Mouse (Mus musculus) cortical plate, adult 2 months (tissue): ENCODE measurements around the gene Hoxa9. TPM values are rescaled to one million over a fixed set of nuclear protein-coding genes. Genes with fewer than 3 reads are reported as not detected.

Experiments used
- H3K27ac ChIP-seq: fragments of 200-500 bp; 2 replicates; pipeline ENCODE4 v1.5.1; 2012; ENCODE audit warnings: low read length, control low read depth, inconsistent platforms; ENCODE audit not compliant: insufficient read depth
- H3K4me1 ChIP-seq: fragments of 200-500 bp; 2 replicates; pipeline ENCODE4 v1.6.1; 2011; ENCODE audit warnings: low read length; ENCODE audit not compliant: control insufficient read depth, insufficient read depth
- H3K4me3 ChIP-seq: fragments of 200-500 bp; 2 replicates; pipeline ENCODE4 v1.5.1; 2011; ENCODE audit warnings: mild to moderate bottlenecking, low read length, control low read depth; ENCODE audit not compliant: insufficient read depth
- CTCF ChIP-seq: fragments of 200-500 bp; IDR thresholded peaks from 2 replicates; pipeline ENCODE4 v1.5.1; 2011; ENCODE audit warnings: mild to moderate bottlenecking, control low read depth, low read length; ENCODE audit not compliant: insufficient read depth; ENCODE audit errors: extremely low read depth
- POLR2A ChIP-seq: fragments of 200-500 bp; IDR thresholded peaks from 2 replicates; pipeline ENCODE4 v1.6.1; 2011; ENCODE audit warnings: mild to moderate bottlenecking, low read length, control low read depth; ENCODE audit not compliant: insufficient read depth; ENCODE audit errors: extremely low read depth
- polyA plus RNA-seq: library from polyadenylated mRNA; depleted of rRNA; stranded (reverse); fragments of >200 nt; gene quantifications from 2 replicates; pipeline ENCODE4 v1.2.3, GENCODE M21; 2012

Hoxa9 gene
- polyA plus RNA-seq, 1 experiment = not detected

DNA sequence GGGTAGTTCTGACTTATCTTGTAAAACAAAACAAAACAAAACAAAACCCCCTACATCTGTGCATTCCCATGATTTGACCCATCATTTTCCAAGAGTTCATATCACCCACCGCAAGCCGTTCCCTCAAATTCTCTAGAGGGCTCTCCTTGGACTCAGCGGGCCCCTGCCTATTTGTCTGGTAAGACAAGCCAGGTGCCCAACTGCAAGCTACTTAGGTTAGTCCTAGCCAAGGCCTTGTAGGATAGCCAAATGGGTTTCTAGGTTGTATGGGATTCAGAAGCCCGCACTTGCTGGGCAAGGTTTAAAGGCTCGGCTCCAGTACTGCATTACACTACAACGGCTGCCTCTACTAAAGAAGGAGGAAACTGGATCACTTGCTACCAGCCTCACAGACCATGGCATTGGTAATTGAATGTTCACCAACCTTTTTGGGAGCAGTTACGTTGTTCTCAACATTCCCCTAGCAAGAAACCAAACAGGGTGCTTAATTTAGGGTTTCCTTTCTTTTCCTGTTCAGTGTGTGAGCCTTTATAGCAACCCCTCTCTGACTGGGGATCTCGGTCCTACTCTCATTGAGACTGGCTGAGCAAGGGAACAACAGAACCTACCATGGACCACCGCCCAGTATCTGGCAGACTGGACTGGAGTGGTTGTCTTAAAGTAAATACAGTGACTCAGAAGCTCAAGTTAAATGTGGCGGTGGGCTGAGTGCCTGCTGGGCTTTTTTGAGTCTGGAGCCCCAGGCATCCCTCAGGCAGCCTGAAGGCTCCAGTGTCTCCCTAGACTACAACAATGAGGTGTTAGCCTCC is 6.7 kb upstream of the Hoxa9 start:
- no peak overlapping the region for H3K4me3 ChIP-seq
- no peaks in the 10 kb centered on the region for H3K4me1 ChIP-seq
- TF ChIP-seq CTCF (no peak), POLR2A (no peak)
- H3K27ac ChIP-seq = no peak overlapping the region

DNA sequence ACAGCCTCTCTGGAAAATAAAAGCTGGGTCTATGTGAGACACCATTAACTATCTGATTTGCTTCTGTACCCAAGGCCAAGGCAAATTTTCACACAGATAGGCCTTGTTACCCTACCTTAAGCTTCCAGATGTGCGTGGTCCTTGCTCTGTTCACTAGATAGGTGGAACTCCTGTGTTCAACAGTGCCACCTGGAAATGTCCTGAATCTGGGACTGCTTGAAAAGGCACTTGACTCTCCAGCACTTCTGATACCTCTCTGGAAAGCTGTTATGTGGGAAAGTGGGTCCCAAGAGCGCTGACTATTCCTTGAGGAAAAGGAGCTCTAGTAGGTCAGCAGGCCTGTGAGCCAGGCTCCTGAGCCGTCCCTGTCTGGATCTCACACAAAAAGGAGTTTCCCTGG is 5.9 kb upstream of the Hoxa9 start:
- H3K4me3 ChIP-seq = no peak overlapping the region
- no peak for TF ChIP-seq CTCF
- TF ChIP-seq POLR2A = no peak
- H3K27ac ChIP-seq = no peak overlapping the region
- H3K4me1 ChIP-seq = no peaks in the 10 kb centered on the region

DNA sequence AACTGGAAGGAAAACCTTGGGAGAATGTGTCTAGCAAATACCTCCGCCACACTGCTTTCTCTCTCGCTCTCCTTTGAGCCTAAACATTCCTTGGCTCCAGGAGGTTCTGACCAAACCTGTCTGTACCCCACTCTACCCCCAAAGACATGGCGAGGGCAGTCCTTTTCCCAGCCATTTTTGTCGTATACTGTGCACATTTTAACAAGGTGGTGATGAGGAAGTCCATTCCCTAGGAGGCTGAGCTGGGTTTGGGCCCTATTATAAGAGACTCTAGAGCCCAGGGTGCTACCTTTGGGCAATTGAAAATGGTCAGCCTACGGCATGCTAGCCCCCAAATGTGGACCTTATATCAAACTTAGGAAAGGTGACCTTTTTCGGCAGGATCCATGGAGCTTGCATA is 5.0 kb upstream of the Hoxa9 start:
- no peak for TF ChIP-seq CTCF
- no peak for TF ChIP-seq POLR2A
- Histone ChIP-seq H3K4me3 (no peak overlapping the region), H3K27ac (no peak overlapping the region), H3K4me1 (no peaks in the 10 kb centered on the region)

DNA sequence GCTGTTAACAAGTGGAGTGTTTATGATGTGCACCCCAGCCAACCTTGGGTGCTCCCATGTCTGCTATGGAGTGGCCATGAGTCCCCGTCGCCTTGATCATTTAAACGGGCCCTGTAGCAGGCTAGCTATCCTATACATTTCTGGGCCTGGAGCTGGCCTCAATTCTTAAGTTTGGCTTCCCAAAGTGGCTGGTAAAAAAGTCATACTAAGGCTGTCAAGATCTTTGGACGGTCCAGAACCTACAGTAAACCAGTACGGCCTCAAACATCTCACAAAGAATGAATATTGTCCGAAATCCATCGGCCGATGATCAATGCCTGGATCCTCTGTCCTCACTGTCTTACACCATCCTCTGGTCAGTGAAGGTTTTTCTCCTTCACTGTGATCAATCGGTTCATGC is 4.4 kb upstream of the Hoxa9 start:
- Histone ChIP-seq H3K4me1 (no peaks in the 10 kb centered on the region), H3K27ac (no peak overlapping the region), H3K4me3 (no peak overlapping the region)
- TF ChIP-seq POLR2A (no peak), CTCF (no peak)

DNA sequence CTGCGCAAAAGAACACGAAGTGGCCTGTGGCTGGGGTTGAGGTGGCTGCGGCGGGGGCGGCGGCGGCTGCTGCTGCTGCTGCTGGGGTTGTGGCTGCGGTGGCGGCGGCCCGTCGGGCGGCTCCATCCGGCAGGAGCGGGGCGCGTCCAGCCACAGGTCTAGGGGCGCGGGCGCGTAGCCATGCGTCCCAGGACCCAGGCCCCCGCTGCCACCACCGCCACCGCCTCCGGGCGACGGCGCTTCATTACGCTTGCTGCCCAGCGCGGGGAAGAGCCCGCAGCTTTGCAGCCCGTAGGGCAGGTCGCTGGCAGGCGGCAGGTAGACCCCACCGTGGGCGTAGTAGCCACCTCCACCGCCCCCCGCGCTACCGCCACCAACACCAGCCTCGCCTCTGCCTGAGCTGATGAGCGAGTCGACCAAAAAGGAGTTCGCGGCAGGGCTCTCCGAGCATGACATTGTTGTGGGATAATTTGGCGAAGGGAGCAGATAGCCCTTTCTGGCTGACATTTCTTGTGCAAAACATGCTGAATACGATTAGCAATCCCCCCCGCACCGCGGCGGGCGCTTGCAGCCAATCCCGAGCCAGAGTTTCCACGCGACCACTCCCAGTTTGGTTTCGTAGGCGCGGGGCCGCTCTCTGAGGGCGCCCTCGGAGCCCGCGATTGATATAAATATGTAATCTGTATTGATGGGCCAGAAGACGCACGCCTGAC is 3.7 kb upstream of the Hoxa9 start:
- TF ChIP-seq CTCF (no peak), POLR2A (no peak)
- Histone ChIP-seq H3K27ac (no peak overlapping the region), H3K4me1 (no peaks in the 10 kb centered on the region), H3K4me3 (no peak overlapping the region)

DNA sequence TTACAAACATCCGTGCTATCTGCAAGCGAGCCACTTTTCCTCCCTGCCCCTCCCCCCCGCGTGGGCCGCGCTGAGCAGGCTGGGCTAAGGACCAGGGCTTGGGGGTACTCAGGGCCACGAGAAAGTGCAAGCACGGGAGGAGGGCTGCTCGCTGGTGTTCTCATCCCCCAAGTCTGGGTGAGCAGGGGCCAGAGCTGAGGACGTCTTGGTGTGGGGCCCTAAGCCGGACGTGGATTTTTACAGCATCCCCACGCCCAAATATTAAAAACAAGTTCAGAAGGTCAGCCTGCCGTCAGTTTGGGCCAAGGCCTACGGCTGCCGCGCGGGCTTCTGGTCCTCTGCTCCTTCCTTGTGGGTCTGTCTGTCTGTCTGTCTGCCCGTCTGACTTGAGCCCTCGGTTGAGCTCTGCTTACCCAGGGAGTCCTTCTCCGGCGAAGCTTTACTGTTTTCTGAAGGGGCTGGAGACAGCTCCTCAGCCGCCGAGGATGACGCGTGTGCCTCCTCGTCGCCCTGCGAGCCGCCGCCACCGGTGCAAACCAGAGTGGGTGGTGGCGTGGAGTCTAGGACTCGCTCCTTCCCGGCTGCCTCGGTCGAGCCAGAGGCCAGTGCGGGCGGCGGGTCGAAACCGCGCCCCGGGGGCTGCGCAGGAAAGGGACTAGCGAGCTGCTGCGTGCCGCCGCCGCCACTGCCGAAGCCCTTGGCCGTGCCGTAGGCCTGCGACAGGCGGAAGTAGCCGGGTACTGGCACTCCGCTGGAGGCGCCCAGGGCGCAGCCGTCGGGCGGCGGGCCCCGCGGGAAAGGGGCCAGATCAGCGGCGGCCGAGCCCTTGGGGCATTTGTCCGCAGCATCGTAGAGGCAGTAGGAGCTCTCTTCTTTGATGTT is 2.9 kb upstream of the Hoxa9 start:
- Histone ChIP-seq H3K4me3 (no peak overlapping the region), H3K27ac (no peak overlapping the region), H3K4me1 (no peaks in the 10 kb centered on the region)
- TF ChIP-seq CTCF = no peak

DNA sequence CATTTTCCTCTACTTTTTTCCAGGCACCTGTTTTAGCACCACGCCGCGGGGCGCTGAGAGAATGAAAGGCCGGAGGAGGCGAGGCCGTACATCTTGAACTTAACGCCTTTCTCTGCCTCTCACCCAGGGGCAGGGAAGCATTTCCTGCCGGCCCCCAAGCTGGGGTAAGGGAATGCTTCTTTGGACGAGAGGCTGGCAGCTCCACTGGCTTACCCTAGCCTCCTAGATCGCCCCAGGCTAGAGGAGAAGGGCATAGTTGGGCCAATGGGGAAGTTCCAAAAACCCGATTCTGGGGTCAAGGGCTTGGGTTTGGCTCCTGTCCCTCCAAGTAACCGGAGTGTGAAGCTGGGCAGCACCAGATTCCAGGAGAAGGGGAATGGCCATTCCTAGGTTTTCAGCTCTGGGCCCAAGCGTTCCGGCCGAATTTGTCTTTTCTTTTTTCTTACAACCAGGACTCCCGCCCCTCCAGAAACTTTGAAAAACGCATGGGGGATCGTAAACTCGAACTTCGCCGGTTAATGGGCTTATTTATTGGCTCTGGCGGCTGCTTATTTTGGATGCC is 2.2 kb upstream of the Hoxa9 start:
- H3K4me3 ChIP-seq = no peak overlapping the region
- no peaks in the 10 kb centered on the region for H3K4me1 ChIP-seq
- TF ChIP-seq POLR2A (no peak), CTCF (no peak)
- H3K27ac ChIP-seq = no peak overlapping the region

DNA sequence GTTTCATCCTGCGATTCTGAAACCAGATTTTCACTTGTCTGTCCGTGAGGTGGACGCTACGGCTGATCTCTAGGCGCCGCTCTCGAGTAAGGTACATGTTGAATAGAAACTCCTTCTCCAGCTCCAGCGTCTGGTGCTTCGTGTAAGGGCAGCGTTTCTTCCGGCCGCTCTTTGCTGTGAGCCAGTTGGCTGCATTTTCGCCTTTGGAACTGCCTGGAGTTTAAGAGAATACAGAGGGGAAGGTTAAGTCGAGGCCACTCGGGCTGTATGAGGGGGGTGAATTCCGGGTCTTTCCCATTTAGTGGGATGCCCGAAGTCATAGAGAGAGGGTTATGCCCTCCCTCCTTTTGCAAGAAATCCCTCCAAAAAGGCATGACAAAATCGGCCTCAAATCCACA is 1.7 kb upstream of the Hoxa9 start:
- H3K27ac ChIP-seq = no peak overlapping the region
- no peak for TF ChIP-seq POLR2A
- no peak for TF ChIP-seq CTCF
- no peak overlapping the region for H3K4me3 ChIP-seq
- H3K4me1 ChIP-seq = no peaks in the 10 kb centered on the region

DNA sequence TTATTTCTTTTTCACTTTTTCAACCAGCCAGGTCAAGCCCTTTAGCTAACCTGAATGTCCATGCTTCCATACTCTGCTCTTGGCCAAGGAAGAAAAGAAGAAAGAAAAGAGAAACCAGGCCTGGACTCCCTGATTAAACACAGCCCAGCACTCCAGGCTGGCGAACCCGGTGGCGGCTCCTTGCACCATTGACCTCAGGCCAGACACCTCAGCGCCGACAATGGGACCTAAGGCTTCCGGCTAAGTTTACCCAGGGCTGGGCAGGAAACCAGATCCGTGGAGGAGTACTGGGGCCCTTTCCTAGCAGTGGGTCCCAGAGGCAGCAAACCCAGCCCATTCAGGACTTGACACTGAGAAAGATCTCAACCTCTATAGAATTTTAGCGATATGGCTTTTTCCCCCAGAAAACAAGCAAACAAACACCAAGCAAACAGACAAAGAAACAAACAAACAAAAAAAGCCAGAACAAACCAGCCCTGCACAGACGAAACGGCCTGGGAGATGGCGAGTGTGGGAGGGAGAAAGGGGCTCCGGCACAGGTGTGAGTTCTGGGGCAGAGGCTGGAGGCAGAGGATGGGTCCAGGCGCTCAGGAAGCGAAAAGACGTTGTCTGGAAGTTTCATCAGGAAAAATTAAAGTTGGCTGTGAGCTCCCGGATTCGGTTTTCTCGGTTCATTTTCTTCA is 1.1 kb upstream of the Hoxa9 start:
- H3K27ac ChIP-seq = no peak overlapping the region
- H3K4me3 ChIP-seq = no peak overlapping the region
- H3K4me1 ChIP-seq = no peaks in the 10 kb centered on the region
- no peak for TF ChIP-seq CTCF
